Mouse (Mus musculus): ENCODE measurements around the gene Gab1. TPM values are rescaled to one million over a fixed set of nuclear protein-coding genes. Genes with fewer than 3 reads are reported as not detected.

The Gab1 gene
- polyA plus RNA-seq, 1 experiment from 2014 or later: 22.4 TPM

DNA sequence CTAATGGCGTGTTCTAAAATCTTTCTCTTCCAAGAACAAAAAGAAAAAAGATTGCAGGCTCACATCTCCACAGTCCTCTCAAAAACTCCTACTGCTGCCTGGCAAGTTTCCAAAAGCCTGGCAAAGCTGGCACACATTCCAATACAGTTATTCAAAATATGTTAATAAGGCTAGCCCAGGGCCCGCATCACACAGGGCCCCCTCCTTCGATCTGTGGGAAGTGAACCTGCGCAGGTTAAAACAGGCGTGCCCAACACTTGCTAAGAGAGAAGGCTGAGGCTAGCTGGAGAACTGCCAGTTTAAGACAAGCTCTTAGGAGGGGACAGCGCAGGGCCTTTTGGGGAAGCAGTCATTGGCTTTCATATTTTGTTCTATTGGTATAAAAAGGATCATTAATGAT, 23.7 kb downstream of the Gab1 start:
- H3K36me3 ChIP-seq (ENCODE audit: control insufficient read depth, insufficient read depth, low read length): 0 out of 2 replicates have a peak, but pooled peaks cover 2% of the 10 kb centered on the region
- 88% methylated on average over 6 of the region's 6 CpGs for WGBS
- no peak overlapping the region for H3K4me3 ChIP-seq (ENCODE audit: low read depth, low read length)
- H3K9ac ChIP-seq (ENCODE audit: low read length): no peak overlapping the region
- no peaks in the 10 kb centered on the region for H3K27me3 ChIP-seq (ENCODE audit: control insufficient read depth, insufficient read depth, low read length)
- no peak for DNase-seq (ENCODE audit: low spot score)
- no peak overlapping the region for H3K27ac ChIP-seq (replicated peaks; ENCODE audit: low read depth, low read length)
- H3K4me2 ChIP-seq (ENCODE audit: low read depth, severe bottlenecking): no peak overlapping the region
- H3K9me3 ChIP-seq (ENCODE audit: control insufficient read depth, low read length): no peaks in the 10 kb centered on the region
- no peaks in the 10 kb centered on the region for H3K4me1 ChIP-seq (ENCODE audit: control insufficient read depth, insufficient read depth, low read length)
- ATAC-seq (ENCODE audit: insufficient number of reproducible peaks, low FRiP score, low TSS enrichment, low read depth): no peak

DNA sequence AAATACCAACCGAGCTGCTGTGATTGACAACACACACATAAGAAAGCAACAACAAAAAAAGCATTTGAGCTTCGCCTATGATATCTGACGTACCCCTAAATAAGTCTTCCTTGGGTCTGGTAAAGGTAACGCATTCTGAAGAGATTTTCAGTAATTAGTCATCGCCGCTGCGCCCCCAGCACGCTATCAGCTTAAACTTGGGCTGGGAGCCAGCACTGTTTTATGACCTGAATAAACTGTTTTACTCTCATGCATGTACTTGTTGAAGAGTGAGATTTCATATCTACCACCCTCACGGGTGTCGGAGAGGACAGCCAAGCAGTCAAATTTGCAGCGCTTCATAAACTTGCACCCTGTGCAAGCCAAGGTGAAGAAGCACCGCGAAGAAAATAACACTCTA, 26.7 kb downstream of the Gab1 start:
- H3K27ac ChIP-seq (replicated peaks; ENCODE audit: low read depth, low read length): no peak overlapping the region
- no peaks in the 10 kb centered on the region for H3K4me1 ChIP-seq (ENCODE audit: control insufficient read depth, insufficient read depth, low read length)
- no peak overlapping the region for H3K9ac ChIP-seq (ENCODE audit: low read length)
- no peak overlapping the region for H3K4me3 ChIP-seq (ENCODE audit: low read depth, low read length)
- WGBS: 88% methylated on average over 13 of the region's 13 CpGs
- no peaks in the 10 kb centered on the region for H3K36me3 ChIP-seq (ENCODE audit: control insufficient read depth, insufficient read depth, low read length)
- H3K27me3 ChIP-seq (ENCODE audit: control insufficient read depth, insufficient read depth, low read length): no peaks in the 10 kb centered on the region
- DNase-seq (ENCODE audit: low spot score) (no peak), ATAC-seq (ENCODE audit: insufficient number of reproducible peaks, low FRiP score, low TSS enrichment, low read depth) (no peak)
- H3K4me2 ChIP-seq (ENCODE audit: low read depth, severe bottlenecking): no peak overlapping the region
- no peaks in the 10 kb centered on the region for H3K9me3 ChIP-seq (ENCODE audit: control insufficient read depth, low read length)

GRCm38 (mm10) chr8:80853208-80853607, 27.1 kb downstream of the Gab1 start:
- Histone ChIP-seq H3K27ac (replicated peaks; ENCODE audit: low read depth, low read length) (no peak overlapping the region), H3K4me2 (ENCODE audit: low read depth, severe bottlenecking) (no peak overlapping the region)
- WGBS: 83% methylated on average over 6 of the region's 6 CpGs

DNA sequence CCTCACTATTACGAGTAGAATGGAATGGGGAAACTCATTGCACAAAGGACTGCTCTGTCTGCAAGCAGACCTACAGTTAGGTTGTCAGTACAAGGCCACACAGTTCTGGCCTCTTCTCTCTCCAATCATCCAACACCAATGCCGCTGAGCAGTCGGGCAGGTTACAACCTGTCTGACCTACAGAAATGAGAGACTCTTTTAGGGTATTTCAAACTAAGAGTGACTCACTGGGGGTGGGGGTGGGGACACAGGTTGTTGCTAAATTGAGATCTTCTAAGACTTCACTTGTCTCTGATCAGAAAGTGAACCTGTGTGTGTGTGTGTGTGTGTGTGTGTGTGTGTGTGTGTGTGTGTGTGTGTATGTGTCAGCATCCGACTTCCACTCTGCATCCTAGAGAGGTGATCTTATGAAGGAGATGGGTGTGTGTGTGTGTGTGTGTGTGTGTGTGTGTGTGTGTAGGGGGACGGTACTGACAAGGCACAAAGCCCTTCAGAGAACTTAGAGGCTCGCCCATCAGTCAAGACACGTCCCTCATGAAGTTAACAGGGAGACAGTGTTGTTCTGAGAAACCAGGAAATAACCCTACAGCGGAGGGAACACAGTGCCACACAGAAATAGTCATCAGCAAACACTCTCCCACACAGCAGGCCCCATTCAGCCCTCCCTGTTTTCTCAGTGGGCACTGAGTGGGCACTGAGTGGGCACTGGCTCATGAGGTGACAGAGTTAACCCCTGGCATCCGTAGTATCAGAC, 27.7 kb downstream of the Gab1 start:
- Histone ChIP-seq H3K4me3 (ENCODE audit: low read depth, low read length) (no peak overlapping the region), H3K9ac (ENCODE audit: low read length) (no peak overlapping the region), H3K36me3 (ENCODE audit: control insufficient read depth, insufficient read depth, low read length) (no peaks in the 10 kb centered on the region), H3K27ac (replicated peaks; ENCODE audit: low read depth, low read length) (no peak overlapping the region), H3K4me1 (ENCODE audit: control insufficient read depth, insufficient read depth, low read length) (no peaks in the 10 kb centered on the region), H3K27me3 (ENCODE audit: control insufficient read depth, insufficient read depth, low read length) (no peaks in the 10 kb centered on the region), H3K9me3 (ENCODE audit: control insufficient read depth, low read length) (no peaks in the 10 kb centered on the region), H3K4me2 (ENCODE audit: low read depth, severe bottlenecking) (no peak overlapping the region)
- DNase-seq (ENCODE audit: low spot score) (no peak), ATAC-seq (ENCODE audit: insufficient number of reproducible peaks, low FRiP score, low TSS enrichment, low read depth) (no peak)
- WGBS: 77% methylated on average over 9 of the region's 9 CpGs

More at GRCm38 (mm10) chr8:80853208-80853607, 27.1 kb downstream of the Gab1 start:
- ATAC-seq (ENCODE audit: insufficient number of reproducible peaks, low FRiP score, low TSS enrichment, low read depth) (no peak), DNase-seq (ENCODE audit: low spot score) (no peak)
- Histone ChIP-seq H3K4me1 (ENCODE audit: control insufficient read depth, insufficient read depth, low read length) (no peaks in the 10 kb centered on the region), H3K27me3 (ENCODE audit: control insufficient read depth, insufficient read depth, low read length) (no peaks in the 10 kb centered on the region), H3K4me3 (ENCODE audit: low read depth, low read length) (no peak overlapping the region), H3K36me3 (ENCODE audit: control insufficient read depth, insufficient read depth, low read length) (no peaks in the 10 kb centered on the region), H3K9me3 (ENCODE audit: control insufficient read depth, low read length) (no peaks in the 10 kb centered on the region), H3K9ac (ENCODE audit: low read length) (no peak overlapping the region)

DNA sequence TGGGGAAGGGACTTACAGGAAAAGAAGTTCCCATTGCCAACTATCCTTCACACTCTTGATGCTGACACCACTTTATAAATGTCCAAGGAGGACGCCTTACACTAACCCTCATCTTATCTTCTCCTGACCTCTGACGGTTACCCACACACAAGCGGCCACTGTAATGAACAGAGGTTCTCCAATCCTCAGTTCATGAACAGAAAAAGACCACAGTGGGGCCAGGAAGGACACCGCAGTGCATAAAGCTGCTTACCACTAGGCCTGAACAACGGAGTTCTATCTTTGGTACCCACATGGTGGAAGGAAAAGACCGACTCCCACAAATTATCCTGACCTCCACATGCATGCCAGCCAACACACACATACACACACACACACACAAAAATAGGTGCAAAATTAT, 28.7 kb downstream of the Gab1 start:
- no peak overlapping the region for H3K4me3 ChIP-seq (ENCODE audit: low read depth, low read length)
- ATAC-seq (ENCODE audit: insufficient number of reproducible peaks, low FRiP score, low TSS enrichment, low read depth) (no peak), DNase-seq (ENCODE audit: low spot score) (no peak)
- no peak overlapping the region for H3K9ac ChIP-seq (ENCODE audit: low read length)
- 86% methylated on average over 6 of the region's 6 CpGs for WGBS
- no peaks in the 10 kb centered on the region for H3K4me1 ChIP-seq (ENCODE audit: control insufficient read depth, insufficient read depth, low read length)
- H3K4me2 ChIP-seq (ENCODE audit: low read depth, severe bottlenecking): no peak overlapping the region
- H3K27me3 ChIP-seq (ENCODE audit: control insufficient read depth, insufficient read depth, low read length): no peaks in the 10 kb centered on the region
- H3K9me3 ChIP-seq (ENCODE audit: control insufficient read depth, low read length): no peaks in the 10 kb centered on the region
- H3K27ac ChIP-seq (replicated peaks; ENCODE audit: low read depth, low read length): no peak overlapping the region
- H3K36me3 ChIP-seq (ENCODE audit: control insufficient read depth, insufficient read depth, low read length): no peaks in the 10 kb centered on the region

DNA sequence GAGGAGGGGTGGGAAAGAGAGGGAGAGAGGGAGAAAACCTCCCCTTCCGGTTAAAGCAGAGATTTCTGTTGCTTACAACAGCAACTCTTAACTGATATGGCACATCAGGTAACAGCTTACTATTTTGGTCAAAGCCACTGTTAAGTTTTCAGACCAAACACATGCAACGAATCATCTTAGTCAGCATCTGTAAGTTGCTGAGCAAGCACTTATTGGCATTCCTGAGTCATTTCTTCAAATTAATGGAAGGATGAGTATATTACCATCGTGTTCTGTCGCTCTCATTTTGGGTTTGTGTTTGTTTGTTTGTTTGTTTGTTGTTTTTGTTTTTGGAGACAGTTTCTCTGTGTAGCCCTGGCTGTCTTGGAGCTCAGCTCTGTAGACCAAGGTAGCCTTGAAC, 30.3 kb downstream of the Gab1 start:
- Histone ChIP-seq H3K9me3 (ENCODE audit: control insufficient read depth, low read length) (no peaks in the 10 kb centered on the region), H3K27ac (replicated peaks; ENCODE audit: low read depth, low read length) (no peak overlapping the region), H3K4me3 (ENCODE audit: low read depth, low read length) (no peak overlapping the region), H3K4me2 (ENCODE audit: low read depth, severe bottlenecking) (no peak overlapping the region), H3K36me3 (ENCODE audit: control insufficient read depth, insufficient read depth, low read length) (no peaks in the 10 kb centered on the region), H3K4me1 (ENCODE audit: control insufficient read depth, insufficient read depth, low read length) (no peaks in the 10 kb centered on the region), H3K27me3 (ENCODE audit: control insufficient read depth, insufficient read depth, low read length) (no peaks in the 10 kb centered on the region), H3K9ac (ENCODE audit: low read length) (no peak overlapping the region)
- WGBS: 95% methylated on average over 4 of the region's 4 CpGs
- DNase-seq (ENCODE audit: low spot score) (no peak), ATAC-seq (ENCODE audit: insufficient number of reproducible peaks, low FRiP score, low TSS enrichment, low read depth) (no peak)

DNA sequence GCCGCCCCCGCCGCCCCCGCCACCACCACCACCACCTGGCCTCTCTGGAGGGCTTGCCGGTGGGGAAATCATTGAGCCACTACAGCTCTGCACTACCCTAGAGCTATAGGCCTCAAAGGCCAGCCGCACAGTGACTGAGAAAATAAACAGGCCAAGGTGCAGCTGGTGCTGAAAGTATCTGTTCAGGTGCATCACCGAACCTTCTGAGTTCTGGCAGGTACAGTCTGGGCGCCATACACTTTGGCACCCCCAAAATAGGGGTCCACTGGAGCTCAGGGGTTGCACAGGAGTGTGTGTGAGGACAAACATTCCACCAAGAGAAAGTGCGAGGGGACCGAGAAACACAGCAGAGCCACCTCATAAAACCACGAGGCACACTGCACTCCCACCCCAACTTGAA, 31.7 kb downstream of the Gab1 start:
- Histone ChIP-seq H3K9ac (ENCODE audit: low read length) (no peak overlapping the region), H3K4me1 (ENCODE audit: control insufficient read depth, insufficient read depth, low read length) (no peaks in the 10 kb centered on the region), H3K36me3 (ENCODE audit: control insufficient read depth, insufficient read depth, low read length) (no peaks in the 10 kb centered on the region), H3K27ac (replicated peaks; ENCODE audit: low read depth, low read length) (no peak overlapping the region), H3K27me3 (ENCODE audit: control insufficient read depth, insufficient read depth, low read length) (no peaks in the 10 kb centered on the region), H3K9me3 (ENCODE audit: control insufficient read depth, low read length) (no peaks in the 10 kb centered on the region), H3K4me2 (ENCODE audit: low read depth, severe bottlenecking) (no peak overlapping the region), H3K4me3 (ENCODE audit: low read depth, low read length) (no peak overlapping the region)
- peak; percentile 48; the same call in 1 of the 2 replicates for ATAC-seq (ENCODE audit: insufficient number of reproducible peaks, low FRiP score, low TSS enrichment, low read depth)
- DNase-seq (ENCODE audit: low spot score): no peak
- WGBS: 68% methylated on average over 11 of the region's 11 CpGs

DNA sequence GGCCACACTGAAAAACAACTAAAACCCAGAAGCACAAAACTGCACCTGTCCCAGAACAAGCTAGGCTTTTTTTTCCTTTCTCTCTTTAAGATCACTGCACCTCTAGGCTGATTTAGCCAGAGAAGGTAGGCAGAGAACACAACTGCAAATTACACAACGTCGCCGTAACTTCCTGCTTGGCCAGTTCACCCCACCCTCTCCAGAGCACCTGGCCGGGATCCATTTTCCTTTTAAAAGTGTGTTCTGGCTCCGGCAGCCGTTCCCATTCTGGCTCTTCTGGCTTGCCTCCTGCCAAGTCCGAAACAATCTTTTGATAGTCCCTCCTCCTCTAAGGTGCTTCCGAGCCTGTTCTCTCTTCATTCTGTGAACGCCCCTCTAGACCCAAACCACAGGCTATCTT, 32.4 kb downstream of the Gab1 start:
- Histone ChIP-seq H3K36me3 (ENCODE audit: control insufficient read depth, insufficient read depth, low read length) (no peaks in the 10 kb centered on the region), H3K4me1 (ENCODE audit: control insufficient read depth, insufficient read depth, low read length) (no peaks in the 10 kb centered on the region), H3K27ac (replicated peaks; ENCODE audit: low read depth, low read length) (no peak overlapping the region), H3K9ac (ENCODE audit: low read length) (no peak overlapping the region), H3K27me3 (ENCODE audit: control insufficient read depth, insufficient read depth, low read length) (no peaks in the 10 kb centered on the region), H3K4me2 (ENCODE audit: low read depth, severe bottlenecking) (no peak overlapping the region), H3K4me3 (ENCODE audit: low read depth, low read length) (no peak overlapping the region), H3K9me3 (ENCODE audit: control insufficient read depth, low read length) (no peaks in the 10 kb centered on the region)
- DNase-seq (ENCODE audit: low spot score) (no peak), ATAC-seq (ENCODE audit: insufficient number of reproducible peaks, low FRiP score, low TSS enrichment, low read depth) (no peak)
- WGBS: 78% methylated on average over 9 of the region's 9 CpGs

DNA sequence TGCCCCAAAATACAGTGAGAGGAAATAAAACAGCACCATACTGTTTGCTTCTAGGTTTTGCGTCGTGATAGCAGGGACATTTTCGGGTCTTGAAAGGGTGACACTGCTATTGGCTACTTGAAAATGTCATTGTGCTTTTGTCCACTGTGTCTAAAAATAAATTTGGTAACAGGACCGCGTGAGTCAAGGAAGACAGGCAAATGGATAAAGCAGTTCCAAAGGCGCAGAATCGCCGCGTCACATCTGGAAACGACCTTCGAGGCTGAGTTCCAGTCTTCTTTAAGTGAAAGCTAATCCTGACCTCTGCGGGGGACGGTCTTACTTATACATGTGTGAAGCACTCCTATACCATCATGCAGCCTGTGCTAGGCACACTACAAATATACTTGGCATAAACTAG, 35.0 kb downstream of the Gab1 start:
- Histone ChIP-seq H3K4me3 (ENCODE audit: low read depth, low read length) (no peak overlapping the region), H3K9ac (ENCODE audit: low read length) (no peak overlapping the region), H3K4me1 (ENCODE audit: control insufficient read depth, insufficient read depth, low read length) (0 out of 2 replicates have a peak, but pooled peaks cover 3% of the 10 kb centered on the region), H3K27me3 (ENCODE audit: control insufficient read depth, insufficient read depth, low read length) (no peaks in the 10 kb centered on the region), H3K27ac (replicated peaks; ENCODE audit: low read depth, low read length) (no peak overlapping the region), H3K4me2 (ENCODE audit: low read depth, severe bottlenecking) (no peak overlapping the region), H3K36me3 (ENCODE audit: control insufficient read depth, insufficient read depth, low read length) (no peaks in the 10 kb centered on the region), H3K9me3 (ENCODE audit: control insufficient read depth, low read length) (no peaks in the 10 kb centered on the region)
- DNase-seq (ENCODE audit: low spot score) (no peak), ATAC-seq (ENCODE audit: insufficient number of reproducible peaks, low FRiP score, low TSS enrichment, low read depth) (no peak)
- WGBS: 87% methylated on average over 13 of the region's 13 CpGs
